Mouse (Mus musculus) limb, embryonic 11.5 days (tissue): ENCODE data around the gene Fam208b. TPM values are rescaled to one million over a fixed set of nuclear protein-coding genes. Genes with fewer than 3 reads are reported as not detected.

ENCODE experiments used
- ATAC-seq: fragments of 200-750 bp; cut with Nextera tagmentation; 2 replicates; pipeline ENCODE4 v1.8.0; 2017; ENCODE audit warnings: low read depth; ENCODE audit not compliant: insufficient number of reproducible peaks, low FRiP score, low TSS enrichment
- DNase-seq: peaks from one replicate; pipeline ENCODE4 v3.0.0-alpha.2; 2015; ENCODE audit warnings: low spot score
- H3K27ac ChIP-seq: fragments of 300-500 bp; sonication (generic); replicated peaks from 2 replicates; pipeline ENCODE4 v1.5.1; 2014; ENCODE audit warnings: low read depth, mild to moderate bottlenecking, low read length
- H3K27me3 ChIP-seq: fragments of 300-500 bp; sonication (generic); 2 replicates; pipeline ENCODE4 v1.6.1; 2014; ENCODE audit warnings: mild to moderate bottlenecking, low read length, mixed read lengths; ENCODE audit not compliant: control insufficient read depth, insufficient read depth
- H3K36me3 ChIP-seq: fragments of 300-500 bp; sonication (generic); 2 replicates; pipeline ENCODE4 v1.6.1; 2014; ENCODE audit warnings: mild to moderate bottlenecking, low read length, moderate library complexity, mixed read lengths; ENCODE audit not compliant: control insufficient read depth, insufficient read depth
- H3K4me1 ChIP-seq: fragments of 300-500 bp; sonication (generic); 2 replicates; pipeline ENCODE4 v1.6.1; 2014; ENCODE audit warnings: low read length, mixed read lengths; ENCODE audit not compliant: control insufficient read depth, insufficient read depth
- H3K4me2 ChIP-seq: fragments of 300-500 bp; sonication (generic); 2 replicates; pipeline ENCODE4 v1.6.1; 2014; ENCODE audit warnings: low read depth, mild to moderate bottlenecking, moderate library complexity; ENCODE audit not compliant: severe bottlenecking
- H3K4me3 ChIP-seq: fragments of 300-500 bp; sonication (generic); 2 replicates; pipeline ENCODE4 v1.5.1; 2014; ENCODE audit warnings: low read depth, low read length
- H3K9ac ChIP-seq: fragments of 300-500 bp; sonication (generic); 2 replicates; pipeline ENCODE4 v1.6.1; 2014; ENCODE audit warnings: mild to moderate bottlenecking, low read length
- H3K9me3 ChIP-seq: fragments of 300-500 bp; sonication (generic); 2 replicates; pipeline ENCODE4 v1.6.1; 2016; ENCODE audit warnings: low read length; ENCODE audit not compliant: control insufficient read depth
- WGBS: fragments of 180-500 bp; shearing (Covaris S2); extraction: QIAGEN DNeasy Blood & Tissue Kit; methylation state at CpG from one replicate; pipeline ENCODE4 v1.1.7; 2014; 5-methylcytosine and 5-hydroxymethylcytosine counted together
- polyA plus RNA-seq: library from polyadenylated mRNA; unstranded; fragments of >200 nt; fragmentation: Nextera tagmentation; extraction: Ambion mirVana; gene quantifications from 2 replicates; pipeline ENCODE4 v1.2.1, GENCODE M21; 2014

The Fam208b gene
- polyA plus RNA-seq, 1 experiment from 2014 or later = 30.6 TPM

DNA sequence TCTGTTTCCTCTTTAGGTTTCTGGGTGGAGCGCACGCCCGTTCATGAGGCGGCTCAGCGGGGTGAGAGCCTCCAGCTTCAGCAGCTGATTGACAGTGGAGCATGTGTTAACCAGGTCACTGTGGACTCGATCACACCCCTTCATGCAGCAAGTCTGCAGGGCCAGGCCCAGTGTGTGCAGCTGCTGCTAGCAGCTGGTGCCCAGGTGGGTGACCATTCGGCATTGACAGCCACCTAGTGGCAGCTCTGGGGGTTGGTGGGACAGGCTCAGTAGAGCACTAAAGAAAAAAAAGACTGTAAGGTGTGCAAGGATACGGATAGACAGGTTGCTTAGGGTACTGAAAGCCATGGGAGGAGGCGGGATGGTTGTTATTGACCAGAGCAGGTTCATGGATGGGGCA is 31.1 kb upstream of the Fam208b start:
- no peaks in the 10 kb centered on the region for H3K36me3 ChIP-seq
- no peaks in the 10 kb centered on the region for H3K27me3 ChIP-seq
- 69% methylated on average over 9 of the region's 9 CpGs for WGBS
- no peak overlapping the region for H3K9ac ChIP-seq
- DNase-seq (peak; percentile 60), ATAC-seq (peak; percentile 71)
- H3K4me3 ChIP-seq = no peak overlapping the region
- H3K4me1 ChIP-seq = no peaks in the 10 kb centered on the region
- H3K27ac ChIP-seq = no peak overlapping the region
- no peaks in the 10 kb centered on the region for H3K9me3 ChIP-seq
- H3K4me2 ChIP-seq = no peak overlapping the region

DNA sequence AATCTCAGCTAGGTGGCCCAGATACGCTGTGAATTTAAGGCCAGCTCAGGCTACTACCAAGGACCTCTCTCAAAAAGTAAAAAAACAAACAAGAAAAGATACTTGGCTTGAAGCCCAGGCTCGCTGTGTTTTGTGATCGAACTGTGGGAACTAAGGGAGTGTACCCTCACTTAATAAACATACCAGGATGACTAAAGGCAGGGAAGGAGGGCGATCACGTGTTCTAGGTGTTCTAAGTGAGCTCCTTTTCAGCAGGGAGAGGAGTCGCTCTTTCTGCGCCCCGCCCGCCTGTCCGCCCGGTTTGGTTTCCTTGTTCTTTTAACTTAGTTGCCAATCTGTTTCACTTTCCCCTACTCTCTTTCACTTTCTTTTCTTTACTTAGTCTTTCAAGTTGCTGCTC is 25.9 kb upstream of the Fam208b start:
- WGBS = 71% methylated on average over 11 of the region's 11 CpGs
- ATAC-seq (no peak), DNase-seq (no peak)
- Histone ChIP-seq H3K4me2 (no peak overlapping the region), H3K27me3 (no peaks in the 10 kb centered on the region), H3K4me1 (no peaks in the 10 kb centered on the region), H3K27ac (no peak overlapping the region), H3K9me3 (no peaks in the 10 kb centered on the region), H3K9ac (no peak overlapping the region), H3K4me3 (no peak overlapping the region), H3K36me3 (no peaks in the 10 kb centered on the region)

DNA sequence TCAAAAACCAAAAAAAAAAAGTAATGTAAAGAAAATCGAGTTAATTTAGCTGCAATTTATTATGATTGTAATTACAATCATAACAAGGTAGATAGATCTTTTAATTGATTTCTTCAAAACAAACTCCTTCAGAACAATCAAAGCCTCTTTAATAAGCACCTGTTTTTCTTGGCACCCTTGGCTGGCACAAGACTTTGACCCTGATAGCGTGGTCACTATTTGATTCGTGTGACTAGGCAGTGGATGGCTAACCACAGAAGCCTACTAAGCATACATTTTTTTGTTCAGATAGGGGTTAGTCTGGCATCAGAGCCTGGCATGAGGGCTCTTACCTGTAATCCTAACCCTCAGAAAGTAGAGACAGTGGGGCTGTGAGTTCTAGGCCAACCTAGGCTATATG is 24.2 kb upstream of the Fam208b start:
- DNase-seq (no peak), ATAC-seq (no peak)
- no peak overlapping the region for H3K9ac ChIP-seq
- no peaks in the 10 kb centered on the region for H3K27me3 ChIP-seq
- H3K4me1 ChIP-seq = no peaks in the 10 kb centered on the region
- no peaks in the 10 kb centered on the region for H3K36me3 ChIP-seq
- H3K9me3 ChIP-seq = no peaks in the 10 kb centered on the region
- WGBS = 98% methylated on average over 3 of the region's 3 CpGs
- H3K4me3 ChIP-seq = no peak overlapping the region
- H3K27ac ChIP-seq = no peak overlapping the region
- H3K4me2 ChIP-seq = no peak overlapping the region

DNA sequence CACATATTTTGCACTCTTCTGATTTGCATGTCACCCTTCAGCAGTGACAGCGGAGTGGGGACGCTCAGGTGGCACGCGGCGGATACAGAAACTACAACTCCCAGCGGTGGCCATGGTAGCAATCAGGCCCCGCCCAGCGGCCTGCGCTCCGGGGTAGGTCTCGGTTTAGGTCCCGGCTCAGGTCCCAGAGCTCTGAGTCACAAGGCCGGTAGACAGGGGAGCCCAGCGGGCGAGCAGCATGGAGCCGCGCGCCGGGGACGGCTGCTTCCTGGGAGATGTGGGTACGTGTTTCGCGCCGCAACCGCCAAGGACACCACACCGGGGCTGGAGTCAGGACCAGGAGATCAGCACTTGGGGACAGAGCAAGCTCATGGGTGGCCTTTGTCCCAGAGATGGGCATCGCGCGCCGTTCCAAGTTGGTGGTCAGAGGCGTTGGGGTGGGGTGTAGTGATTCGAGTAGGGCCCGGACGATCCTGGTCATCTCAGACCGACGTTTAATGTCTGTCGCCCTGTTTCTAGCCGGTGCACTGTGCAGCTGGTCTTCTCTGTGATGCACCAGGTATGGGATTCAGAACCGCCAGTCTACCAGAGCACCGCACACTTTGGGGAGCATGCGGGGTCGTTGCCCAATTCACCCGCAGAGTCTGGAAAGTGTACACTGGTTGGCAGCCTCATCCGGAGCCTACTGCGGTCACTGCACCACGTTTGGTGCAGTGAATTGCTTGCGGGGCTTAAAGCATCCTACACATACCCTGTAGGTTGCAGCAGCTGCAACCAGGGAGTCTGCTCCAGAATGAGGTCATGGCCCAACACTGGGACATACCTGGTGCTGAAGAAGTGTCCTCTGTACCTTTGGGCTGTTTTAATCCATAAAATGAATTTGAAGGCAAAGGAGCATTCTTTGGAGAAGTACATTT is 23.2 kb upstream of the Fam208b start, which contains the start of gene Asb13:
Gene Asb13 (plus strand): TSS at position 138 of the 917 bp plus-strand sequence.
- WGBS = under 1% methylated on average over 47 of the region's 47 CpGs
- ATAC-seq (peak; percentile 92), DNase-seq (peak; percentile 86)
- Histone ChIP-seq H3K9me3 (no peaks in the 10 kb centered on the region), H3K27me3 (no peaks in the 10 kb centered on the region), H3K4me2 (peak within 1 kb of the TSS; percentile 58), H3K9ac (peak within 1 kb of the TSS; percentile 72), H3K4me1 (no peaks in the 10 kb centered on the region), H3K36me3 (no peaks in the 10 kb centered on the region), H3K4me3 (peak within 1 kb of the TSS; percentile 74), H3K27ac (no peak within 1 kb of the TSS)

DNA sequence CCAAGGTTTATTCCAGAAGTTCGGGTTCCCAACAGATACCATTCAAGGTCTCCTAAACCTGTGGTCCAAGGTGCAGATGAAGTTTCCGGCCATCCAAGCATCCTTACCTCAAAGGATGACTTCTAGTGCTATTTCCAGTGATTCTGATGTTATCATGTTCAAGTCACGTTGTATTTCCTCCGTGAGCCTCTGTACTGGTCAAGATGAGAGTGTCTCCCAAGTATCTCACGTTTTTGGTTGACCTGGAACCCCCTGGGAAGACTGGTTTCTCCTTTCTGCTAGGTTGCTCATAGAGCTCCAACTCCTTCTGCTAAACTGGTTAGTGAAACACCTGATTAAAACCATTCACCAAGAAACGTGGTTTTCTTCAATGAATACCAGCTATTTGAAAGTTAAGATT is 22.2 kb upstream of the Fam208b start:
- no peak for ATAC-seq
- Histone ChIP-seq H3K27ac (no peak overlapping the region), H3K4me3 (no peak overlapping the region), H3K9ac (no peak overlapping the region), H3K4me1 (no peaks in the 10 kb centered on the region), H3K27me3 (no peaks in the 10 kb centered on the region), H3K36me3 (no peaks in the 10 kb centered on the region), H3K9me3 (no peaks in the 10 kb centered on the region), H3K4me2 (no peak overlapping the region)
- WGBS = 41% methylated on average over 6 of the region's 6 CpGs
- DNase-seq = no peak

DNA sequence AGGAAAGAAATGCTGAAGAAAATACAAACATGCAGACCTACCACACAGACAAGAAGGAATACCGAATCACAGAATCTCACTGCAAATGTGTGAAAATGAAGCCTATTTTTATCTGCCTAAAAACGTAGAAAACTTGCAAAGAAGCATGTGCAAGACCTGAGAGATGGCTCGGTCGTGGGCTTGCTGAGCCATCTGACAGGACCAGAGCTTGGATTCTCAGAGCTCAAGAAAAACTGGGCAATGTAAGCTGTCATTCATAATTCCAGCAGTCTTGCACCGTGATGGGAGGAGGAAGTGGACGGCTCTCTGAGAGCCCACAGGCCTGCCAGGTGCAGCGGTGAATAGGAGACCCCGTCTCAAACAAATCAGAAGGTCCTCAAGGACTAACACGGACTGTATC is 21.6 kb upstream of the Fam208b start:
- WGBS = 82% methylated on average over 9 of the region's 9 CpGs

DNA sequence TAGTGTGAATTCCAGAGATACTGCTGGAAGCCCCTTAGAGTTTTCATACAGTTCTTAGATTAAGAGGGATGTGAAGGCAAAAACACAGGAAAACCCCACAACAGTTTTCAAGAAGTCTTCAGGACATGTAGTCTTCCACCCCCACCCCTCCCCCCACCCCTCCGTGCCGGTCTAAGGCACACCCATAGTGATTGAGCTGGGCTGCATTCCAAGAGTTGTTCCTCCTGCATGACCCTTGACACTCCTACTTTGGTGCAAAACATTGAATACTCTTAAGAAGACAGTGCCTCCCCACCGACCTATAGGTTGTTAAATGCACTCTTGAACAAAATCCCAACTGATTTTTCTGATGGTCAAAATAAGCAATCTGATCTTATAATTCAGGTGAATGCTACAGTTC is 17.2 kb upstream of the Fam208b start:
- Histone ChIP-seq H3K27ac (no peak overlapping the region), H3K9ac (no peak overlapping the region), H3K4me3 (no peak overlapping the region), H3K9me3 (no peaks in the 10 kb centered on the region), H3K4me1 (no peaks in the 10 kb centered on the region), H3K27me3 (no peaks in the 10 kb centered on the region), H3K36me3 (no peaks in the 10 kb centered on the region), H3K4me2 (no peak overlapping the region)
- no peak for ATAC-seq
- peak; percentile 10 for DNase-seq
- WGBS = 46% methylated on average over 3 of the region's 3 CpGs

More for the DNA sequence above, 21.6 kb upstream of the Fam208b start:
- no peaks in the 10 kb centered on the region for H3K9me3 ChIP-seq
- H3K4me1 ChIP-seq = no peaks in the 10 kb centered on the region
- no peaks in the 10 kb centered on the region for H3K27me3 ChIP-seq
- no peak overlapping the region for H3K4me3 ChIP-seq
- no peak for DNase-seq
- H3K9ac ChIP-seq = no peak overlapping the region
- H3K36me3 ChIP-seq = no peaks in the 10 kb centered on the region
- no peak overlapping the region for H3K4me2 ChIP-seq
- ATAC-seq = no peak
- H3K27ac ChIP-seq = no peak overlapping the region

DNA sequence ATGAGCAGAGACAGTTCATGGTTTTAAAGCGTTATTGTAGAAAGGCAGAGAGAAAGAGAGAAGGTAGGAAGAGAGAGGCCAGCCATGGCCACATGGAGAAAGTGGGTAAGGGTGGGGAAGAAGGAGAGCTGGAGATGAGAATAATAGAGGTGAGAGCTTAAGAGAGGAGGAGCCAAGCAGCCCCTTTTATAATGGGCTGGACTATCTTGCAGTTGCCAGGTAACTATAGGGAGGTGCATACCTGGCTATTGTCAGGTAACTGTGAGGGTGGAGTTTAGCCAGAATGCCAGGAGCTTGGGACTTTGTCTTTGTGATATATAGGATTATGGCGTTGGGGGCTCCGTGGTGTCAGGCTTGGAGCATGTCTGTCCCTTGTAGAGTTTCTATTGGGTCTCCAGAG is 16.2 kb upstream of the Fam208b start:
- no peaks in the 10 kb centered on the region for H3K36me3 ChIP-seq
- WGBS = 54% methylated on average over 3 of the region's 3 CpGs
- H3K27ac ChIP-seq = no peak overlapping the region
- no peaks in the 10 kb centered on the region for H3K9me3 ChIP-seq
- H3K4me1 ChIP-seq = no peaks in the 10 kb centered on the region
- DNase-seq (peak; percentile 16), ATAC-seq (no peak)
- no peak overlapping the region for H3K4me3 ChIP-seq
- H3K9ac ChIP-seq = no peak overlapping the region
- H3K4me2 ChIP-seq = no peak overlapping the region
- no peaks in the 10 kb centered on the region for H3K27me3 ChIP-seq
